Mouse (Mus musculus) heart, embryonic 13.5 days (tissue): ENCODE data around the gene Plxna4. TPM values are rescaled to one million over a fixed set of nuclear protein-coding genes. Genes with fewer than 3 reads are reported as not detected.

Experiments used
- ATAC-seq: fragments of 200-750 bp; cut with Nextera tagmentation; 2 replicates; pipeline ENCODE4 v1.8.0; 2017; ENCODE audit warnings: moderate TSS enrichment; ENCODE audit not compliant: insufficient number of reproducible peaks, low FRiP score, low TSS enrichment; ENCODE audit errors: extremely low read depth
- H3K27ac ChIP-seq: fragments of 300-500 bp; sonication (generic); replicated peaks from 2 replicates; pipeline ENCODE4 v1.5.1; 2015; ENCODE audit warnings: moderate library complexity, mild to moderate bottlenecking, inconsistent platforms
- H3K27me3 ChIP-seq: fragments of 300-500 bp; sonication (generic); replicated peaks from 2 replicates; pipeline ENCODE4 v1.6.1; 2015; ENCODE audit warnings: mild to moderate bottlenecking, inconsistent platforms
- H3K36me3 ChIP-seq: fragments of 300-500 bp; sonication (generic); 2 replicates; pipeline ENCODE4 v1.6.1; 2015; ENCODE audit warnings: mild to moderate bottlenecking, inconsistent platforms
- H3K4me1 ChIP-seq: fragments of 300-500 bp; sonication (generic); 2 replicates; pipeline ENCODE4 v1.6.1; 2015; ENCODE audit warnings: inconsistent platforms
- H3K4me2 ChIP-seq: fragments of 300-500 bp; sonication (generic); 2 replicates; pipeline ENCODE4 v1.6.1; 2015; ENCODE audit warnings: inconsistent platforms, mild to moderate bottlenecking, moderate library complexity
- H3K4me3 ChIP-seq: fragments of 300-500 bp; sonication (generic); 2 replicates; pipeline ENCODE4 v1.5.1; 2015; ENCODE audit warnings: moderate library complexity, mild to moderate bottlenecking, inconsistent platforms
- H3K9ac ChIP-seq: fragments of 300-500 bp; sonication (generic); 2 replicates; pipeline ENCODE4 v1.6.1; 2015; ENCODE audit warnings: inconsistent platforms, mild to moderate bottlenecking, moderate library complexity
- H3K9me3 ChIP-seq: fragments of 300-500 bp; sonication (generic); 2 replicates; pipeline ENCODE4 v1.6.1; 2016; ENCODE audit warnings: inconsistent platforms
- WGBS: fragments of 180-500 bp; shearing (Covaris S2); methylation state at CpG from one replicate; pipeline ENCODE4 v1.1.7; 2015; ENCODE audit warnings: mixed read lengths; 5-methylcytosine and 5-hydroxymethylcytosine counted together
- polyA plus RNA-seq: library from polyadenylated mRNA; unstranded; fragments of >200 nt; fragmentation: Nextera tagmentation; extraction: Ambion mirVana; gene quantifications from 2 replicates; pipeline ENCODE4 v1.2.1, GENCODE M21; 2015

Plxna4 gene
- polyA plus RNA-seq, 1 experiment from 2014 or later = 5.5 TPM

DNA sequence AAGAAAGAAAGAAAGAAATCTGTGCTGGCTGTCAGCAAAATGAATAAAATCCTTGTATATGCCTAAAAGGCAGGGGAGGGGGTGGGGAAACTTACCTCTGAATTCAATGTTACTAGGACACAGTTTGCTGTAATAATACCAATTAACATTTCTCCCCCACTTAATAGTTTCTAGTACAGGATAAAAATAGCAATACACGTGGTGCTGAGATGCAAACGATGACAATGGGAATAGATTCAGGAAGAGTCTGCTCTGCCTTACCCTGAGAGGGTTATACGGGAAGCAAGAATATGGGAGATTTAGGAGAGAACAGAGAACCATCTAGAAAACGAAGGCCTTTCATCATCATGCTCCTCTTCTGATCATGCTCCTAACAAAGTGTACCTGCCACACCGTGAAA is 115.9 kb downstream of the Plxna4 start:
- H3K36me3 ChIP-seq = no peaks in the 10 kb centered on the region
- H3K9me3 ChIP-seq = no peaks in the 10 kb centered on the region
- no peak overlapping the region for H3K4me2 ChIP-seq
- H3K9ac ChIP-seq = 0 out of 2 replicates have a peak overlapping the region, but pooled peaks have one; percentile 38
- no peaks in the 10 kb centered on the region for H3K27me3 ChIP-seq
- 47% methylated on average over 5 of the region's 5 CpGs for WGBS
- H3K27ac ChIP-seq = peak overlapping the region; percentile 65
- no peak overlapping the region for H3K4me3 ChIP-seq
- no peak for ATAC-seq
- H3K4me1 ChIP-seq = peaks cover 62% of the 10 kb centered on the region

DNA sequence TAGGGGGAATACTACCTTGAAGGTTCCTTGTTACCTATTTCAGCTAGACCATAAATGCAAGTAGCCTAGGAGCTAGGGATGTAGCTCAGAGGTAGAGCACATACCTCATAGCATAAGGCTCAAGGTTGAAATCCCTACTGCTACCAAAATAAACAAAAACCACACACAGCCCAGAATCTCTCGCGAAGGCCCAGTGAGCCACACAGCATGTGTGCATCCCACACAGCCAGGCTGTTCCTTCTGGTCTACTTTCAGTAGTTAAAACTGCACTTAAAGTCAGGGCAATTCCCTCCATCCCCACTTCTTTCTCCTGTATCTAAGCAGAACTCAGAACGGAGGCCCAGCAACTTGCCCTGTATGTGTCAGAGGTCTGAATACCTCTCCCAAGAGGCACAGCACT is 116.4 kb downstream of the Plxna4 start:
- H3K9me3 ChIP-seq = no peaks in the 10 kb centered on the region
- no peaks in the 10 kb centered on the region for H3K27me3 ChIP-seq
- H3K27ac ChIP-seq = peak overlapping the region; percentile 65
- H3K4me1 ChIP-seq = peaks cover 57% of the 10 kb centered on the region
- H3K36me3 ChIP-seq = no peaks in the 10 kb centered on the region
- H3K9ac ChIP-seq = peak overlapping the region; percentile 38; the same call in 1 of the 2 replicates
- no peak overlapping the region for H3K4me3 ChIP-seq
- no peak overlapping the region for H3K4me2 ChIP-seq
- ATAC-seq = no peak
- 56% methylated on average over 3 of the region's 3 CpGs for whole genome bisulfite sequencing

DNA sequence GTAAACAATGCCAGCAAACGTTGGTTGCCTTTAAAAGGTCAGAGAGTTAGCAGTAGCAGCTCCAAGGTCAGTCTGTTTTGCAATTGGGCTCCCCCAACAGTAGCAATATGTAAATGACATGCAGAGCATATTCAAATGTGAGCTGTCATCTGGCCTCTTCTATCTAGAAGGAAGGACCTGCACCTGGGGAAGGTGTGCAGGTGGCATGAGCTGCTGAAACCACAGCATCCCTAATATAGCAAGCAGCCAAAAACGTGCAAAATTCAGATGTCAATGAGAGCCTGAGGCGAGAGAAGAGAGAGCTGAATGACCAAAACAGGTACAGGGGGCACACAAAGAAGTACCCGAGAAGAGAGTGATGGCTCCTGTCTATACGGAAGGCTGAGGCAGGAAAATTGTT is 118.8 kb downstream of the Plxna4 start:
- no peak for ATAC-seq
- WGBS = 64% methylated on average over 5 of the region's 5 CpGs
- no peak overlapping the region for H3K4me2 ChIP-seq
- H3K4me1 ChIP-seq = peaks cover 49% of the 10 kb centered on the region
- H3K9me3 ChIP-seq = peaks cover 5% of the 10 kb centered on the region; the same call in 1 of the 2 replicates
- H3K4me3 ChIP-seq = no peak overlapping the region
- H3K9ac ChIP-seq = no peak overlapping the region
- no peaks in the 10 kb centered on the region for H3K27me3 ChIP-seq
- H3K27ac ChIP-seq = no peak overlapping the region
- 0 out of 2 replicates have a peak, but pooled peaks cover 3% of the 10 kb centered on the region for H3K36me3 ChIP-seq

GRCm38 (mm10) chr6:32465129-32465528 is 122.9 kb downstream of the Plxna4 start:
- Histone ChIP-seq H3K4me2 (no peak overlapping the region), H3K4me3 (no peak overlapping the region), H3K9me3 (peaks cover 5% of the 10 kb centered on the region; the same call in 1 of the 2 replicates), H3K27ac (peak overlapping the region; percentile 64), H3K4me1 (peaks cover 51% of the 10 kb centered on the region), H3K27me3 (no peaks in the 10 kb centered on the region), H3K9ac (no peak overlapping the region), H3K36me3 (0 out of 2 replicates have a peak, but pooled peaks cover 3% of the 10 kb centered on the region)
- WGBS = 38% methylated on average over 8 of the region's 8 CpGs
- ATAC-seq = no peak

- Histone ChIP-seq H3K4me2 (peak overlapping the region; percentile 37), H3K27me3 (no peaks in the 10 kb centered on the region), H3K27ac (peak overlapping the region; percentile 64), H3K36me3 (0 out of 2 replicates have a peak, but pooled peaks cover 3% of the 10 kb centered on the region), H3K9ac (peak overlapping the region; percentile 45; the same call in 1 of the 2 replicates), H3K9me3 (peaks cover 5% of the 10 kb centered on the region; the same call in 1 of the 2 replicates), H3K4me1 (peaks cover 52% of the 10 kb centered on the region), H3K4me3 (no peak overlapping the region)
- WGBS = 15% methylated on average over 8 of the region's 8 CpGs
- ATAC-seq = no peak
Measured at GRCm38 (mm10) chr6:32464637-32465036, 123.4 kb downstream of the Plxna4 start.

DNA sequence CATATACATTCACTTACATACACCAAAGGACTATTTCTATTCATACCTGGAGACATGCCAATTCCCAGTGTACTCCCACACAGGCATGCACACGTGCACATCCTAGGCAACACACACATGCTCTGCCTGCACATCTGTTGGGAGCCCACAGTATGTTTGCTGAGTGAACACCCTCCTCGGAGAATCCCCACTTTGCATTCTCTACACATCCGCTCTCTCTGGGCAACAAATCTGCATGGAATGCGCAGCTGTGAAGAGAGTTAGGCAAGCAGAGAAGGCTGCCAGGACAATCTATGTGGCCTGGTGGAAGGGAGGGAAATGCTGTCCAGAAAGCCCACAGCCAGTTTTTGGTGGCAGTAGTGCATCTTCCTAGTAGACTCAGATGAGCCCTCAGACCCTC is 123.9 kb downstream of the Plxna4 start:
- H3K36me3 ChIP-seq = 0 out of 2 replicates have a peak, but pooled peaks cover 3% of the 10 kb centered on the region
- peak overlapping the region; percentile 64 for H3K27ac ChIP-seq
- ATAC-seq = no peak
- 47% methylated on average over 4 of the region's 4 CpGs for WGBS
- peaks cover 47% of the 10 kb centered on the region for H3K4me1 ChIP-seq
- H3K4me2 ChIP-seq = peak overlapping the region; percentile 37
- H3K4me3 ChIP-seq = no peak overlapping the region
- H3K9ac ChIP-seq = 0 out of 2 replicates have a peak overlapping the region, but pooled peaks have one; percentile 45
- peaks cover 5% of the 10 kb centered on the region; the same call in 1 of the 2 replicates for H3K9me3 ChIP-seq
- H3K27me3 ChIP-seq = no peaks in the 10 kb centered on the region

DNA sequence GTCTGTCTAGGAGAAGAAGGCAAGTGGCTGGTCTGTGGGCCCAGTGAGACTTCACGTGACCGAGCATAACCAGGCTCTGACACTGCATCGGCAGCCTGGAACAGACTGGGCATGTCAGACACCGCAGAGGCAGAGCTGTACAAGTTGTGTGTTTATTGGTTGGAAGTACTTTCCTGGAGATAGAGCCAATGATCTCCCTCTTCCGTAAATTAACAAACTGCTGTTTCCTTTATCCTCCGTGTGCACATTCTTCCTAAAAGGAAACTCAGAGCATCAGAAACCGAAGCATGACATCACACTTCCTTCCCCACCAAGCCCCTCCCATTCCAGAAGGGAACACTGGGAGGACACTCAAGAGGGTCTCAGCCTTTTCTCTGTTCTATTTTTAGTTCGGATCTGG is 127.6 kb downstream of the Plxna4 start:
- H3K4me1 ChIP-seq = peaks cover 35% of the 10 kb centered on the region
- peak overlapping the region; percentile 39 for H3K4me2 ChIP-seq
- H3K36me3 ChIP-seq = 0 out of 2 replicates have a peak, but pooled peaks cover under 1% of the 10 kb centered on the region
- H3K27me3 ChIP-seq = no peaks in the 10 kb centered on the region
- H3K4me3 ChIP-seq = 0 out of 2 replicates have a peak overlapping the region, but pooled peaks have one; percentile 12
- no peak for ATAC-seq
- H3K27ac ChIP-seq = peak overlapping the region; percentile 37
- H3K9me3 ChIP-seq = peaks cover under 1% of the 10 kb centered on the region; the same call in 1 of the 2 replicates
- WGBS = 44% methylated on average over 8 of the region's 8 CpGs
- no peak overlapping the region for H3K9ac ChIP-seq

GRCm38 (mm10) chr6:32456641-32457040 is 131.4 kb downstream of the Plxna4 start:
- no peak for ATAC-seq
- Histone ChIP-seq H3K27me3 (no peaks in the 10 kb centered on the region), H3K9ac (no peak overlapping the region), H3K9me3 (no peaks in the 10 kb centered on the region), H3K4me1 (peaks cover 24% of the 10 kb centered on the region), H3K27ac (no peak overlapping the region), H3K36me3 (no peaks in the 10 kb centered on the region), H3K4me3 (no peak overlapping the region), H3K4me2 (no peak overlapping the region)
- WGBS = 77% methylated on average over 3 of the region's 3 CpGs

- Histone ChIP-seq H3K27me3 (no peaks in the 10 kb centered on the region), H3K4me3 (no peak overlapping the region), H3K4me2 (no peak overlapping the region), H3K9ac (no peak overlapping the region), H3K9me3 (no peaks in the 10 kb centered on the region), H3K4me1 (peaks cover 29% of the 10 kb centered on the region), H3K27ac (no peak overlapping the region), H3K36me3 (no peaks in the 10 kb centered on the region)
- no peak for ATAC-seq
Measured at GRCm38 (mm10) chr6:32451851-32452250, 136.1 kb downstream of the Plxna4 start.

DNA sequence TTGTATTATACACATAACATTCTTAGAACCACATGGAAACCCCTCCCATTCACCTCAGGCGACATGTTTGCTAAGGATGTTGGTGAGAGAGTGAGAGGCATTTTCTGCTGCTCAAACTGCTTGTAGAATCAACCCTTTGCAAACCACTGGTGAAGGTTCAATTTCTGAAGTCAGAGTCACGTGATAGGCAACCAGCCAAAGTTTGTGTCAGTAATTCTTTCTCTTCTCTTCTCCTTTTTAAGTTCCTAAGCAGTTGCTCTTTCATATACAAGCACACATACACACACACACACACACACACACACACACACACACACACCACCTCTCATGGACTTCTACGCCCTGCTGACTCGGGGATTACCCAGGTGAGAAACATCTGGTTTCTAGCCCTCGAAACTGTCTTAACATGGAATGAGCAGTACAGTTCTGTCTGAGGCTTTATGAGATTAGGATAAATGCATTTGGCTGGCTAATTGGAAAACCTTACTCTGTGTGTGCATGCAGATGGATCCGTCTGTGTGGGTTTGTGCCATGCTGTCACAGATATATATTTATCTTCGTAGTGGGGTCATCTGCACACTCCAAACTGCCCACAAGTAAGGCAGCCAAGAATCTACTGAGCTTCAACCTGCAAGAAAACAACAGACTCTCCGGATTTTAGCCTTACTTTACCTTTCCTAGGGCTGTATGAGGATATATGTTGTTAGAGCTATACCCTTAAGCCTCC is 138.6 kb downstream of the Plxna4 start:
- Histone ChIP-seq H3K9me3 (no peaks in the 10 kb centered on the region), H3K4me3 (no peak overlapping the region), H3K27me3 (no peaks in the 10 kb centered on the region), H3K27ac (peak overlapping the region; percentile 2), H3K9ac (no peak overlapping the region), H3K4me1 (peaks cover 50% of the 10 kb centered on the region), H3K4me2 (no peak overlapping the region), H3K36me3 (no peaks in the 10 kb centered on the region)
- WGBS = 59% methylated on average over 8 of the region's 8 CpGs
- ATAC-seq = no peak

- Histone ChIP-seq H3K4me1 (peaks cover 50% of the 10 kb centered on the region), H3K27me3 (no peaks in the 10 kb centered on the region), H3K9ac (no peak overlapping the region), H3K4me3 (no peak overlapping the region), H3K36me3 (no peaks in the 10 kb centered on the region), H3K4me2 (no peak overlapping the region), H3K27ac (no peak overlapping the region), H3K9me3 (no peaks in the 10 kb centered on the region)
- WGBS = 84% methylated on average over 3 of the region's 3 CpGs
- ATAC-seq = no peak
Measured at GRCm38 (mm10) chr6:32448787-32449186, 139.2 kb downstream of the Plxna4 start.

GRCm38 (mm10) chr6:32446276-32446675 is 141.7 kb downstream of the Plxna4 start:
- H3K9ac ChIP-seq = no peak overlapping the region
- H3K27ac ChIP-seq = no peak overlapping the region
- no peaks in the 10 kb centered on the region for H3K36me3 ChIP-seq
- H3K4me1 ChIP-seq = peaks cover 45% of the 10 kb centered on the region
- H3K9me3 ChIP-seq = no peaks in the 10 kb centered on the region
- H3K4me3 ChIP-seq = no peak overlapping the region
- H3K4me2 ChIP-seq = no peak overlapping the region
- no peak for ATAC-seq
- 74% methylated on average over 4 of the region's 4 CpGs for WGBS
- H3K27me3 ChIP-seq = no peaks in the 10 kb centered on the region
